Mouse (Mus musculus): ENCODE measurements around the gene Lnx1. TPM values are rescaled to one million over a fixed set of nuclear protein-coding genes. Genes with fewer than 3 reads are reported as not detected.

The Lnx1 gene
- polyA plus RNA-seq, 1 experiment, result not detected

GRCm38 (mm10) chr5:74703741-74704459 lies 1.2 kb upstream of the Lnx1 start:
- TF ChIP-seq CTCF (IDR thresholded peaks at IDR 0.05; ENCODE audit: borderline replicate concordance, insufficient read depth, low read length), result no peak
- TF ChIP-seq POLR2A (IDR thresholded peaks at IDR 0.05; ENCODE audit: low read depth, low read length), result no peak
- Histone ChIP-seq H3K27ac (ENCODE audit: insufficient read depth, low read length) (no peak overlapping the region), H3K4me3 (ENCODE audit: insufficient read depth, low read length) (no peak overlapping the region), H3K4me1 (ENCODE audit: control insufficient read depth, insufficient read depth, low read length) (peaks cover 4% of the 10 kb centered on the region; the same call in 1 of the 2 replicates)

GRCm38 (mm10) chr5:74700918-74701317 lies 1.8 kb downstream of the Lnx1 start:
- peaks cover 4% of the 10 kb centered on the region; the same call in 1 of the 2 replicates for H3K4me1 ChIP-seq (ENCODE audit: control insufficient read depth, insufficient read depth, low read length)
- TF ChIP-seq POLR2A (IDR thresholded peaks at IDR 0.05; ENCODE audit: low read depth, low read length) (no peak), CTCF (IDR thresholded peaks at IDR 0.05; ENCODE audit: borderline replicate concordance, insufficient read depth, low read length) (no peak)
- H3K4me3 ChIP-seq (ENCODE audit: insufficient read depth, low read length), result no peak overlapping the region
- no peak overlapping the region for H3K27ac ChIP-seq (ENCODE audit: insufficient read depth, low read length)

- H3K27ac ChIP-seq (ENCODE audit: insufficient read depth, low read length), result no peak overlapping the region
- TF ChIP-seq POLR2A (IDR thresholded peaks at IDR 0.05; ENCODE audit: low read depth, low read length) (no peak), CTCF (IDR thresholded peaks at IDR 0.05; ENCODE audit: borderline replicate concordance, insufficient read depth, low read length) (no peak)
Observed at GRCm38 (mm10) chr5:74699673-74700072, 3.0 kb downstream of the Lnx1 start.

DNA sequence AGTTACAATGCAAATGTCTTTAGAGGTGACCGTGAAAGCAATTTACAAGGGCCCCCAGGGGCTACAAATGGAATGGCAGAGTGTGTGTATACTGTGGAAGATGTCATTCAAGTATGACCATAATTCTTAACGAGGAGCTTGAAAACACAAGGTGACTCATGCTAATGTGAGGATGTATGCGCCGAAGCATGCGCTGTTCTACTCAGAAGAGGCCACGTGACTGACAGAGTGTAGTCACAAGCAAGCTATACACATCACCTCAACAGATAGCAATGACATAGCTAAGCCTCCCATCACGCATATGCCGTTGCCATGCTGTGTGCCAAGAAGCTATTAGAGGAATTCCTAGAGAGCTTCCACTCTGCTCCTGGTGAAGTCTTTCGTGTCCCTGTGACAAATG lies 5.2 kb downstream of the Lnx1 start:
- H3K4me3 ChIP-seq (ENCODE audit: insufficient read depth, low read length), result no peak overlapping the region
- H3K27ac ChIP-seq (ENCODE audit: insufficient read depth, low read length), result no peak overlapping the region
- peaks cover 7% of the 10 kb centered on the region; the same call in 1 of the 2 replicates for H3K4me1 ChIP-seq (ENCODE audit: control insufficient read depth, insufficient read depth, low read length)
- TF ChIP-seq POLR2A (IDR thresholded peaks at IDR 0.05; ENCODE audit: low read depth, low read length) (no peak), CTCF (IDR thresholded peaks at IDR 0.05; ENCODE audit: borderline replicate concordance, insufficient read depth, low read length) (no peak)

More at GRCm38 (mm10) chr5:74699673-74700072, 3.0 kb downstream of the Lnx1 start:
- H3K4me3 ChIP-seq (ENCODE audit: insufficient read depth, low read length), result no peak overlapping the region
- H3K4me1 ChIP-seq (ENCODE audit: control insufficient read depth, insufficient read depth, low read length), result peaks cover 7% of the 10 kb centered on the region; the same call in 1 of the 2 replicates

DNA sequence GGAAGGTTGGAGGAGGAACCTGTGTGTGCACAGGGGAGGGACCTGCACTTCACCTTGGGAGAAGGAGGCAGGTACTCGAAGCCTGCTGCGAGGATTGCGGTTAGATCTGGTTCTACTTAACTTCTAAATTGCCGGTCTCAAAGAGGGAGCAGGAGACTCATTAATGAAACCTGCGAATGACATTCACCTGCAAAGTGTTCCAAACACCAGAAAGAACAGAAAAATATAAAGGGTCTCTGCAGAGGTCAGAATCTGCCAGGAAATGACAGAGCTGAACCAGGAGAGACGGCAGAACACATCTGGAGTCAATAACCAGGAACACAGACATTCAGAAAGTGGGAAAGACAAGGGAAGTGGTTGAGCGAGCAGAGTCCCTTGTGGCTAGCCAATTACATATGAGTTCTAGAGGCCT lies 8.3 kb downstream of the Lnx1 start:
- no peak overlapping the region for H3K27ac ChIP-seq (ENCODE audit: insufficient read depth, low read length)
- TF ChIP-seq CTCF (IDR thresholded peaks at IDR 0.05; ENCODE audit: borderline replicate concordance, insufficient read depth, low read length), result no peak
- TF ChIP-seq POLR2A (IDR thresholded peaks at IDR 0.05; ENCODE audit: low read depth, low read length), result no peak
- peaks cover 7% of the 10 kb centered on the region; the same call in 1 of the 2 replicates for H3K4me1 ChIP-seq (ENCODE audit: control insufficient read depth, insufficient read depth, low read length)
- no peak overlapping the region for H3K4me3 ChIP-seq (ENCODE audit: insufficient read depth, low read length)

DNA sequence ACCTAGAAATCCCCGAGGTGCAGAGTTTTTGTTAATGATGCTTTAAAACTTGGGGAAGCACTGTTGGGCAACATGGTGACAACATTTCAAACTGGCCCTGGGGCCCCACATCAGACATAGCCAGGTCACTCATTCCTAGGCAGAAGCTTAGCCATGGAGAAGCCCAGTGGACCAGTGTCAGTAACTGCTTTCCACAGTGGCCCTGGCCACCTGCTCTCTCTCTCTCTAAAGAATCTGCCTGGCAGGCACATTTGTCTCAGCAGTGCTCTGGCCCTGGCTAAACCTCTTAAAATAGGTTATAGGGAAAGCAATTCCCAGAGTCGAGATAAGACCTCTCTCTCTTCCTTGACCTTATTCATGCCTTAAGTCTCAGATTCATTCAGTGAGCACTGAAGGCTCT lies 8.9 kb downstream of the Lnx1 start:
- Histone ChIP-seq H3K4me1 (ENCODE audit: control insufficient read depth, insufficient read depth, low read length) (peaks cover 7% of the 10 kb centered on the region; the same call in 1 of the 2 replicates), H3K4me3 (ENCODE audit: insufficient read depth, low read length) (no peak overlapping the region), H3K27ac (ENCODE audit: insufficient read depth, low read length) (no peak overlapping the region)
- no peak for TF ChIP-seq POLR2A (IDR thresholded peaks at IDR 0.05; ENCODE audit: low read depth, low read length)
- no peak for TF ChIP-seq CTCF (IDR thresholded peaks at IDR 0.05; ENCODE audit: borderline replicate concordance, insufficient read depth, low read length)

DNA sequence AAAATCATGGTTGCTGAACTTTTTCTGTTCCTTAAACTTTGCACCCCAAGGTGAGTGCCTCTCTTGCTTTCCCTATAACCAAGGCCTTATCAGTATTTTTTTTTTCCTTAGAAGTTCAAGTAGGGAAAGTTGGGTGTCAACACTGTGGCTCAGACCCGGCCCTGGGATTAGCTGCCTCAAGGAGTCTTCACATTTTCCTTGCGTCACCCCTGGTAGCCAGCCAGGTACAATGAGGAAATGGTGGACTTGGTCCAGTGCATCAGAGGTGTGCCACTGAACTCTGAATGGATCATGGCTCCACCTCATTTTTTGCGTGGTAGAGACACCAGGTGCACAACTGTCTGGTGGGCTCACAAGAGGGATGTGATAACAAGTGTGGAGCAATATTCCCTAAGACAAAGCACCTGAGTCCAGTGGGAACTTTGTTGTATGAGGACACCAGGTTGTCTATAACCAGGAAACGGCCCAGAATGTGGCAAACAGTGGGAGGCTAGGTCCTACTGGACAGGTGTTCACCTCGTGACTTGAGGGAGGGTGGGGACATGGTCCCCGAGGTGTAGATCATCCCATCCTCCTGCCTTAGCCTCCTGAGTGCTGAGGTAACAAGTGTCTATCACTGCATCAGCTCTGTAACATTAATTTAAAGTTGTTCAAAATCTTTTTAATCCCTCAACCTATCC lies 10.2 kb downstream of the Lnx1 start:
- H3K4me1 ChIP-seq (ENCODE audit: control insufficient read depth, insufficient read depth, low read length), result peaks cover 7% of the 10 kb centered on the region; the same call in 1 of the 2 replicates
- TF ChIP-seq CTCF (IDR thresholded peaks at IDR 0.05; ENCODE audit: borderline replicate concordance, insufficient read depth, low read length), result no peak
- no peak for TF ChIP-seq POLR2A (IDR thresholded peaks at IDR 0.05; ENCODE audit: low read depth, low read length)
- no peak overlapping the region for H3K27ac ChIP-seq (ENCODE audit: insufficient read depth, low read length)
- H3K4me3 ChIP-seq (ENCODE audit: insufficient read depth, low read length), result no peak overlapping the region

DNA sequence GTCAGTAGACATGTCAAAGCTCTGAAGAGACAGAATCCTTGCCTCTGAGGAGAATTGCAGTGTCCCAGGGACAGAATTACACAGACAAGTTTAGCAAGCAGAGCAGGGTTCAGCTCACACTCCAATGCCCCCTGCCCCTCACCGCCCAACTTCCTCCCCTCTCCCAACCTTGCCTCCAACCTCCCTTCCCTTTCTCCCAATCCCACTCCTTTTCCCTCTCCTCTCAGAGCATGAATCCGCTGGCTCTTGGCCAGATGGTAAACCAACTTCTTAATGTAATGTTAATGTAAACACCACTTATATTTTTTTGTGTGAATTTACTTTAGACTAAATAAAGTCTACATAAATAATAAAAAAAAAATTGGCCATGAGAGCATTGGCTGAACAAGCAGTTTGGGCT lies 13.9 kb downstream of the Lnx1 start:
- Histone ChIP-seq H3K4me3 (ENCODE audit: insufficient read depth, low read length) (no peak overlapping the region), H3K27ac (ENCODE audit: insufficient read depth, low read length) (no peak overlapping the region), H3K4me1 (ENCODE audit: control insufficient read depth, insufficient read depth, low read length) (no peaks in the 10 kb centered on the region)
- no peak for TF ChIP-seq CTCF (IDR thresholded peaks at IDR 0.05; ENCODE audit: borderline replicate concordance, insufficient read depth, low read length)
- no peak for TF ChIP-seq POLR2A (IDR thresholded peaks at IDR 0.05; ENCODE audit: low read depth, low read length)

GRCm38 (mm10) chr5:74684944-74685343 lies 17.8 kb downstream of the Lnx1 start:
- no peak for TF ChIP-seq POLR2A (IDR thresholded peaks at IDR 0.05; ENCODE audit: low read depth, low read length)
- TF ChIP-seq CTCF (IDR thresholded peaks at IDR 0.05; ENCODE audit: borderline replicate concordance, insufficient read depth, low read length), result no peak
- Histone ChIP-seq H3K4me1 (ENCODE audit: control insufficient read depth, insufficient read depth, low read length) (no peaks in the 10 kb centered on the region), H3K4me3 (ENCODE audit: insufficient read depth, low read length) (no peak overlapping the region), H3K27ac (ENCODE audit: insufficient read depth, low read length) (no peak overlapping the region)

DNA sequence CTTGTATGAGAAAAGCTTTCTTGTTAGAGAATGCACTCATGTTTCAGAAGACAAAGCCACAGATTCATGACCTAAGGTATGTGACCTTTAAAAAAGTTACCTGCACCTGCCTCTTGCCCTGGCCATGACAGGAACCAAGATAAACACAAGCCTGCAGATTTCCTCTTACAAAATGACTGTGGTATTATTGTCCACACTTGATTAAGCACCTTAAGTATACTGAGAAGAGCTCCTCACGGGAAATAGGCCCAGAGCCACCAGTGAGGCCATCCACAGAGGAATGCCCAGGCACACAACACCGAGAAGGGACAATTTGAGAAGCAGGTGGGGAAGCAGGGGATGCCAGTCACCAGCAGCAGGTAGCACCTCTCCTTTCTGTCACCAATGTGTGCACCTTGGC lies 18.9 kb downstream of the Lnx1 start:
- no peak for TF ChIP-seq CTCF (IDR thresholded peaks at IDR 0.05; ENCODE audit: borderline replicate concordance, insufficient read depth, low read length)
- TF ChIP-seq POLR2A (IDR thresholded peaks at IDR 0.05; ENCODE audit: low read depth, low read length), result no peak
- H3K4me1 ChIP-seq (ENCODE audit: control insufficient read depth, insufficient read depth, low read length), result no peaks in the 10 kb centered on the region
- H3K27ac ChIP-seq (ENCODE audit: insufficient read depth, low read length), result no peak overlapping the region

More for the DNA sequence above, 18.9 kb downstream of the Lnx1 start:
- H3K4me3 ChIP-seq (ENCODE audit: insufficient read depth, low read length), result no peak overlapping the region

Data from embryonic fibroblast, embryonic 13.5 days (primary cell).